Mouse (Mus musculus): ENCODE data around the gene Usp4.

DNA sequence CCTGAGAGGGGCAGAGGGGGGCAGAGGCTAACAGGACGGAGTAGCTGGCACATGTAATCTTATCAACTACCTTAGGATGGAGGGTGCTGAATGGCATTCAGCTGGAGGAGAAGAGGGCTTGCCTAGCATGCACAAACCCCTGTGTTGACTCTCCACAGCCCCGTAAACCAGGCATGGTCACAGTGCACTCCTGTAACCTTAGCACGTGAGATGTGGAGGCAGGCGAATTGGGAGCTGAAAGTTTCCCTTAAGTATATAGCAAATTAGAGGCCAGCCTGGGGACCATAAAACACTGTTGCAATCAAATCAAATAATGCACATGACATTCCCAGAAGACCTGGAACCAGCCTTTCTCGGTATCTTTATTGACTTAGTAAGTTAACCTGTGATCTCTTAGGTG is 31.1 kb downstream of the Usp4 start:
- TF ChIP-seq CTCF (IDR thresholded peaks at IDR 0.05; ENCODE audit: borderline replicate concordance, insufficient read depth, low read depth, low read length), result no peak
- TF ChIP-seq POLR2A (IDR thresholded peaks at IDR 0.05; ENCODE audit: borderline replicate concordance, insufficient read depth, low read length), result no peak
